8 mouse cellular contexts compared by ENCODE assay signal in the genomic region with DNA sequence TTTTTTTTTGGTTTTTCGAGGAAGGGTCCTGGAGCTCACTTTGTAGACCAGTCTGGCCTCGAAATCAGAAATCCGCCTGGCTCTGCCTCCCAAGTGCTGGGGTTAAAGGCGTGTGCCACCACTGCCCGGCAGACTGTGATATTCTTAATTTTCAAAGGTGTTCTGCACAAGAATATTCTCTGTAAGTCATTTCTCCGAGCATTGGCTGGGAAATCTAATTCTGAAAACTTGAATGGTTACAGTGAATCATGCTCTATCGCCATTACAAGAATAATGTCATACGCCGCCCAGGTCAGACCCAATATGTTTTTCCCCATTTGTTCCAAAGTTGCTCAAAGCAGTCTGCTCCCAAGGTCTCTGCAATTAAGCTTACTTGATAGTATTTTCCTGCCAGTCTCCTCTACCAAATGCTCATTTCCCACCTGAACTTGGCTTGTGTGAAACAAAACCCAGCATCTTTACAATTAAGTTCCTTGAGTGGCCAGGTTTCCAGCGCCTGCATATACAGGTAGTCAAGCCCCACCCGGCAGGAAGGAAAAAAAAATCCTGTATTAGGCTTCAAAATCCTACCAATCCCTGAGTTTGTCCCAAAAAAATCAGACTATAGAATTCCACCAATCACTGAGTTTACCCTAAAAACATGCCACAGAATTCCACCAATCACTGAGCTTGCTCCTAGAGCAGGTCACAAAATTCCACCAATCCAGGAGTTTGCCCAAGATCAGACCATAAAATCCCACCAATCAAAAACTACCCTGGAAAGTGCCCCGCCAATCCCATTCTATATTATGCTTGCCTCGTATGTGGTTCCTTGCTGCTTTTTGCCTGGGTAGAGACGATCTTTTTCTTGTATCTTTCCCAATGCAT. TPM values are rescaled to one million over a fixed set of nuclear protein-coding genes. Genes with fewer than 3 reads are reported as not detected.
DNase-seq lines count a peak whose midpoint lies in the region; ATAC-seq and TF ChIP-seq lines count a peak whose summit lies in the region.

A gene (minus strand): TSS at position 51 of the 867 bp plus-strand sequence.

- ATAC-seq in hematopoietic stem cell, adult 5-6 weeks (replicated peaks in 1 of 2; ENCODE audit: insufficient read depth in 1 of 2, low FRiP score in 2 of 2, low TSS enrichment in 1 of 2, low read depth in 1 of 2, poor library complexity in 2 of 2, severe bottlenecking in 2 of 2), result no peak
- no peak for ATAC-seq in liver, embryonic 11.5 days (replicated peaks; ENCODE audit: low FRiP score)
- ATAC-seq in stomach, embryonic 16.5 days (ENCODE audit: insufficient read depth, low FRiP score), result no peak

- peak within 1 kb of the TSS; percentile 87 for H3K4me2 ChIP-seq in liver, embryonic 11.5 days
- peak within 1 kb of the TSS; percentile 91 for H3K4me2 ChIP-seq in stomach, embryonic 16.5 days (ENCODE audit: low read depth, low read length)

- peaks cover 6% of the 10 kb centered on the region for H3K36me3 ChIP-seq in liver, embryonic 11.5 days (ENCODE audit: control insufficient read depth, insufficient read depth, low read length)
- no peaks in the 10 kb centered on the region for H3K36me3 ChIP-seq in stomach, embryonic 16.5 days (ENCODE audit: control insufficient read depth, insufficient read depth, low read length)

- peak within 1 kb of the TSS; percentile 95 for H3K9ac ChIP-seq in liver, embryonic 11.5 days (ENCODE audit: low read depth, low read length)
- H3K9ac ChIP-seq in stomach, embryonic 16.5 days (ENCODE audit: low read length), result peak within 1 kb of the TSS; percentile 82

- TF ChIP-seq POLR2A in cerebellum, adult 2 months (IDR thresholded peaks at IDR 0.05; ENCODE audit: borderline replicate concordance, insufficient read depth, low read length), result no peak

- peak within 1 kb of the TSS; percentile 90 for H3K27ac ChIP-seq in cerebellum, adult 2 months (ENCODE audit: insufficient read depth, low read length)
- peak within 1 kb of the TSS; percentile 68 for H3K27ac ChIP-seq in liver, embryonic 11.5 days (ENCODE audit: low read depth, low read length)
- peak within 1 kb of the TSS; percentile 66 for H3K27ac ChIP-seq in stomach, embryonic 16.5 days (ENCODE audit: low read length)

- H3K27me3 ChIP-seq in cerebellum, adult 2 months (ENCODE audit: control insufficient read depth, insufficient read depth, low read length), result no peaks in the 10 kb centered on the region
- H3K27me3 ChIP-seq in liver, embryonic 11.5 days (replicated peaks; ENCODE audit: control insufficient read depth, insufficient read depth, low read length), result no peaks in the 10 kb centered on the region
- no peaks in the 10 kb centered on the region for H3K27me3 ChIP-seq in stomach, embryonic 16.5 days (ENCODE audit: control insufficient read depth, insufficient read depth, low read length)

- no peak for TF ChIP-seq CTCF in cerebellum, adult 2 months (IDR thresholded peaks at IDR 0.05; ENCODE audit: borderline replicate concordance, insufficient read depth, low read depth, low read length)

- WGBS in cerebellum, adult 2 months, result 59% methylated on average over 14 of the region's 14 CpGs
- 79% methylated on average over 14 of the region's 14 CpGs for WGBS in liver, embryonic 11.5 days
- 73% methylated on average over 14 of the region's 14 CpGs for WGBS in stomach, embryonic 16.5 days

- peak; percentile 20 to 60 for DNase-seq in cerebellum, adult 2 months
- no peak for DNase-seq in cerebellum, adult 11 months
- DNase-seq in thymus, postnatal 0 days (ENCODE audit: low spot score), result no peak
- DNase-seq in thymus, postnatal 36 days, result no peak
- DNase-seq in liver, embryonic 11.5 days (ENCODE audit: low spot score), result no peak
- DNase-seq in T-cell, adult 2 months (ENCODE audit: low spot score), result no peak

- no peaks in the 10 kb centered on the region for H3K4me1 ChIP-seq in cerebellum, adult 2 months (ENCODE audit: control insufficient read depth, insufficient read depth, low read length)
- peaks cover 2% of the 10 kb centered on the region; the same call in 1 of the 2 replicates for H3K4me1 ChIP-seq in liver, embryonic 11.5 days (replicated peaks; ENCODE audit: control insufficient read depth, insufficient read depth, low read length)
- H3K4me1 ChIP-seq in stomach, embryonic 16.5 days (ENCODE audit: control insufficient read depth, insufficient read depth, low read length), result 0 out of 2 replicates have a peak, but pooled peaks cover 7% of the 10 kb centered on the region

- peak within 1 kb of the TSS; percentile 99 for H3K4me3 ChIP-seq in cerebellum, adult 2 months (replicated peaks; ENCODE audit: insufficient read depth, low read depth, low read length)
- peak within 1 kb of the TSS; percentile 96 for H3K4me3 ChIP-seq in liver, embryonic 11.5 days (ENCODE audit: low read depth, low read length)
- peak within 1 kb of the TSS; percentile 77 for H3K4me3 ChIP-seq in stomach, embryonic 16.5 days (replicated peaks; ENCODE audit: low read length)

- no peaks in the 10 kb centered on the region for H3K9me3 ChIP-seq in liver, embryonic 11.5 days (ENCODE audit: control insufficient read depth, low read length)
- H3K9me3 ChIP-seq in stomach, embryonic 16.5 days (replicated peaks; ENCODE audit: control insufficient read depth, low read length), result 0 out of 2 replicates have a peak, but pooled peaks cover 3% of the 10 kb centered on the region

RNA-seq across cellular contexts. Expression of the gene that starts here (rescaled TPM):
- 50.1 and 53.2 TPM in 2 replicates for polyA plus RNA-seq in cerebellum, adult 2 months (2012; rRNA removed)
- 24.6 and 27.0 TPM in 2 replicates for polyA plus RNA-seq in thymus, postnatal 0 days (2015; fragmentation: Nextera tagmentation; extraction: Ambion mirVana)
- 21.4 and 31.9 TPM in 2 replicates for total RNA-seq in hematopoietic stem cell, adult 5-6 weeks (2017)
- 25.0 and 26.1 TPM in 2 replicates for polyA plus RNA-seq in liver, embryonic 11.5 days (2014; fragmentation: Nextera tagmentation; extraction: Ambion mirVana)
- 22.4 and 27.6 TPM in 2 replicates for polyA plus RNA-seq in stomach, embryonic 16.5 days (2015; fragmentation: Nextera tagmentation; extraction: Ambion mirVana)

Comparison
In these comparisons a context has a peak if more than half of its experiments do, and no peak if none do; other contexts are left out.
1. DNase-seq: peak in cerebellum, adult 2 months (2 of 2); none in cerebellum, adult 11 months (single experiment), thymus, postnatal 0 days (single experiment), thymus, postnatal 36 days (0 of 2), liver, embryonic 11.5 days (single experiment) and T-cell, adult 2 months (single experiment).
2. Peak in every context shown above with its lines, with median percentiles within 50 percentile points of each other: H3K27ac ChIP-seq and H3K4me3 ChIP-seq.